Mouse (Mus musculus): ENCODE data around the gene Cdip1. TPM values are rescaled to one million over a fixed set of nuclear protein-coding genes. Genes with fewer than 3 reads are reported as not detected.
A peak's percentile ranks its signal among the peaks of the same experiment; 100 is the strongest.
"Not testable (repeated sequence)": the region's sequence is repeated elsewhere in the genome, so short reads cannot be mapped to it uniquely, and the experiment has no call there.

Cdip1 gene
- 91.1 and 116 TPM in 2 replicates for polyA plus RNA-seq (2012; rRNA removed)

DNA sequence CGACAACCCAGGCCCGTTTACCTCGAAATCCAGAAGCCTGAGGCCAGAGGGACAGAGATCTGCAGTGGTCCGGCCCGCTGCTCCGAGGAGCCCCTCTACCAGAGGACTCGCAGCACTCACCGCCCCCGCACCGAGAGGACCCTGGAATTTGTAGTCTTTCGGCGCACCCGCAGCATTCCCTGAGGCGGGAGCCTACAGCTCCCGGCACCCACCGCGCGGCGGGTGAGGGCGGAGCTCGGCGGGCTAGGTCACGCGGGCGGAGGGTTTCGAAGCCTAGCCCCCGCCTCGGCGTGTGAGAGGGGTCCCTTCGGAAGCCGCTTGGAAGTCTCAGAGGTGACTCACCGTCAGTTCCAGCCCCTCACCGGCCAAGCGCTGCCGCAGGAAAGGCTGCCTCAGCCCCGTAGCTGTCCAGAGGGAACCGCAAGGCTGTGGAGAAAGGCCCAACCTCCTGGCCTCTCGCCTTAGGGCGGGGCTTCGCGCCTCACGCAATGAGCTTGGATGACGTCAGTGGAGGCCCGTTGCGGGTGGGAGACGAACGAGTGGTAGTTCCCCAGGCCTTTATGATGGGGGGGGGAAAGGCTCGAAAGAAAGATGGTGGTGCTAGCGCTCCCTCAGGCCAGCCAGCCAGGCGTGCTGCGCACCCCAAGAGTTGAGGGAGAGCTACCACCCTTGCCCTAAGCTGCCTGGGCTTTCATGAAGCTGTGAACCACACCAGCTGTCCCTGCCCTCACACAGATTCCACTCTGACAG, at the start of gene Cdip1:
TSS of gene Cdip1 (minus strand) at position 483 of the 750 bp plus-strand sequence.
- TF ChIP-seq CTCF (IDR thresholded peaks at IDR 0.05; ENCODE audit: borderline replicate concordance, extremely low read depth, insufficient read depth, insufficient read length) = no peak
- TF ChIP-seq POLR2A (IDR thresholded peaks at IDR 0.05; ENCODE audit: borderline replicate concordance, extremely low read depth, insufficient read depth, insufficient read length, poor library complexity, severe bottlenecking) = peak; percentile 71; the same call in 1 of the 2 replicates

GRCm38 (mm10) chr16:4839552-4839951, 49.5 kb upstream of the Cdip1 start:
- DNase-seq (ENCODE audit: low read depth) = no peak
- TF ChIP-seq CTCF (IDR thresholded peaks at IDR 0.05; ENCODE audit: borderline replicate concordance, extremely low read depth, insufficient read depth, insufficient read length) (no peak), POLR2A (IDR thresholded peaks at IDR 0.05; ENCODE audit: borderline replicate concordance, extremely low read depth, insufficient read depth, insufficient read length, poor library complexity, severe bottlenecking) (no peak)

More for the DNA sequence above, at the start of gene Cdip1:
- peak; percentile 98 for DNase-seq (ENCODE audit: low read depth)

DNA sequence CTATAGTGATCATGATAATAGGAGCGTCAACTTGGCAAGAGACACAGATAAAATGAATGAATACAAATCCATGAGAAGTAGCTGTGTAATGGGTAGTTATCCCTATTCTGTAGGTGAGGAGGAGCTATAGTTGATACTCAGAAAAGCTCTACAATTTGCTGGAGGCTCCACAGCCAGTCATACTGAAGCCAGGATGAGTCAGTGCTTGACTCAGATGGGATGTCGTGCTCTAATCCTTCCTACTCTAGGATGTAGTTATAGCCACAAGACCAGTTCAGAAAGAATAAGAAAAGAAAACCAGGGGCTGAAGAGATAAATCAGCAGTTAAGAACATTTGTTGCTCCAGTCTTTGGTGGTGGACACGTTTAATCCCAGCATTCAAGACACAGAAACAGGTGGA, 47.5 kb upstream of the Cdip1 start:
- no peak for DNase-seq (ENCODE audit: low read depth)
- TF ChIP-seq CTCF (IDR thresholded peaks at IDR 0.05; ENCODE audit: borderline replicate concordance, extremely low read depth, insufficient read depth, insufficient read length) (no peak), POLR2A (IDR thresholded peaks at IDR 0.05; ENCODE audit: borderline replicate concordance, extremely low read depth, insufficient read depth, insufficient read length, poor library complexity, severe bottlenecking) (no peak)

DNA sequence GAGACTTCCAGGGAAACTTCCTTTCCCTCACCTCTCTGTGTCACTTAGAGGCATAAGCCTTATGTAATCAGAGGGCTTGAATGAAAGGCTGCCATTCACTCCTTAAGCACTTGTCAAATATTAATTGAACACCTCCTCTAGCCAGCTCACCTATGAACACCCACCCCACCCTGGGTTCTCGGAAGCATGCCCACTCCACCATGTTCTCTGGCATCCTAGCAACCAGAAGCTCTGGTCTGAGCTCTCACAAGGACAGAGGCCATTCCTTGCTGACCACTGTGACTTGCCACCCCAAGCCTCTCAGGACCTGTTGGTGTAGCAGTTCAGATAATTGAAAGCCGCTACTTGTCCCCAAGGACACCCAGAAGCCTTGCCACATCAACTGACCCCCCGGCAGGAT, 45.1 kb upstream of the Cdip1 start, which contains the start of gene 4930562C15Rik:
TSS of gene 4930562C15Rik (plus strand) at position 226 of the 400 bp plus-strand sequence.
- DNase-seq (ENCODE audit: low read depth) = no peak
- TF ChIP-seq POLR2A (IDR thresholded peaks at IDR 0.05; ENCODE audit: borderline replicate concordance, extremely low read depth, insufficient read depth, insufficient read length, poor library complexity, severe bottlenecking) (no peak), CTCF (IDR thresholded peaks at IDR 0.05; ENCODE audit: borderline replicate concordance, extremely low read depth, insufficient read depth, insufficient read length) (no peak)

GRCm38 (mm10) chr16:4833858-4834257, 43.8 kb upstream of the Cdip1 start:
- DNase-seq (ENCODE audit: low read depth) = no peak
- no peak for TF ChIP-seq POLR2A (IDR thresholded peaks at IDR 0.05; ENCODE audit: borderline replicate concordance, extremely low read depth, insufficient read depth, insufficient read length, poor library complexity, severe bottlenecking)
- no peak for TF ChIP-seq CTCF (IDR thresholded peaks at IDR 0.05; ENCODE audit: borderline replicate concordance, extremely low read depth, insufficient read depth, insufficient read length)

GRCm38 (mm10) chr16:4831650-4832419, 41.7 kb upstream of the Cdip1 start:
- TF ChIP-seq POLR2A (IDR thresholded peaks at IDR 0.05; ENCODE audit: borderline replicate concordance, extremely low read depth, insufficient read depth, insufficient read length, poor library complexity, severe bottlenecking) (no peak), CTCF (IDR thresholded peaks at IDR 0.05; ENCODE audit: borderline replicate concordance, extremely low read depth, insufficient read depth, insufficient read length) (no peak)
- DNase-seq (ENCODE audit: low read depth) = peak; percentile 5

- no peak for TF ChIP-seq CTCF (IDR thresholded peaks at IDR 0.05; ENCODE audit: borderline replicate concordance, extremely low read depth, insufficient read depth, insufficient read length)
- TF ChIP-seq POLR2A (IDR thresholded peaks at IDR 0.05; ENCODE audit: borderline replicate concordance, extremely low read depth, insufficient read depth, insufficient read length, poor library complexity, severe bottlenecking) = no peak
- no peak for DNase-seq (ENCODE audit: low read depth)
Measured at GRCm38 (mm10) chr16:4829271-4829900, 39.3 kb upstream of the Cdip1 start.

DNA sequence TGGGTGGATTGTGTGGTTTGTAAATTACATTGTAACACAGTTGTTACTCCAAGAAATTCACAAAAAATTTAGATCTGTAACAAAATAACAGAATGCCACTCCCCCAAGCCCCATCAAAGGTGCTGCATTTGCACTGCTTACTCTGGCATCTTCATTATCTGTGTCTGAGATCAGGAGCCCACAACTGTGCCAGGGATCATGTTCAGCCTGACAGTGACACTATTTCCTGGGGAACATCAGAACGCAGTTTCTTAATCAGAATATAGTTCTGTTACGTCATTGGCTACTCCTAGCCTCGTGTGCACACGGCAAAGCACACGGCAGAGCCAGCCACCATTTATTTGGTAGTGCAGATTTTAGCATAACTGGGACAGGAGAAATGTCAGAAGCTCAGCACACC, 37.5 kb upstream of the Cdip1 start:
- no peak for DNase-seq (ENCODE audit: low read depth)
- TF ChIP-seq POLR2A (IDR thresholded peaks at IDR 0.05; ENCODE audit: borderline replicate concordance, extremely low read depth, insufficient read depth, insufficient read length, poor library complexity, severe bottlenecking) = no peak
- no peak for TF ChIP-seq CTCF (IDR thresholded peaks at IDR 0.05; ENCODE audit: borderline replicate concordance, extremely low read depth, insufficient read depth, insufficient read length)

DNA sequence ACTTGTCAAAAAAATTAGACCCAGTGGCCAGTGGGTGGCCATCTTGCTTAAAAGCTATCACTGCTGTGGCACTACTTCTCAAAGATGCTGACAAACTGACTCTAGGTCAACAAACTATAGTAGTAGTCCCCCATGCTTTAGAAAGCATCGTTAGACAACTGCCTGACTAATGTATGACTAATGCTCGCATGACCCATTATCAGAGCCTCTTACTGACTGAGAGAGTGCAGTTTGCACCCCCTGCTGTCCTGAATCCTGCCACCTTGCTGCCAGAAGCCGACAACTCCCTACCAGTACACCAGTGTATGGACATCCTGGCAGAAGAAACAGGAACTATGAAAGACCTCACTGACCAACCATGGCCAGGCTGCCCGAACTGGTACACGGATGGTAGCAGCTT, 34.4 kb upstream of the Cdip1 start:
- not testable (repeated sequence) for DNase-seq (ENCODE audit: low read depth)

DNA sequence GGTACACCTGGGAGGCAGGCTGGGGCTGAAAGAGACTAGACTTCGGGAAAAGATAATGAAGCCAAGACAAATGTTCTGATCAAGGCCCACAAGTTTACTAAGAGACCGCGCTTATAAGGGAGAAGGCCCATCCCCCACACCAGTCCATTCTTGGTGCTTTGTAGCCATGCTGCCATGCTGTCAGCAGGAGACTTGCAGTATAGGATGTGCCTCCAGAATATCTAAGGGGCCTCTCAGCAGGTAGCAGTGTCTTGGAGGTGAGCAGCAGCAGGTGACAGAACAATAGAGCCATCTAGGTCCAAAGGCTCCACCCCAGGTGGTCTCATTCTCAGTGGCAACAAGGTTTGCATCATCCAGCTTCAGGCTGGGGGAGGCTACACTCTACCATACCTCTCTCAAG, 28.3 kb upstream of the Cdip1 start:
- no peak for DNase-seq (ENCODE audit: low read depth)
- TF ChIP-seq CTCF (IDR thresholded peaks at IDR 0.05; ENCODE audit: borderline replicate concordance, extremely low read depth, insufficient read depth, insufficient read length) (no peak), POLR2A (IDR thresholded peaks at IDR 0.05; ENCODE audit: borderline replicate concordance, extremely low read depth, insufficient read depth, insufficient read length, poor library complexity, severe bottlenecking) (no peak)

GRCm38 (mm10) chr16:4796631-4797030, 6.5 kb upstream of the Cdip1 start:
- no peak for DNase-seq (ENCODE audit: low read depth)

More at GRCm38 (mm10) chr16:4796631-4797030, 6.5 kb upstream of the Cdip1 start:
- TF ChIP-seq POLR2A (IDR thresholded peaks at IDR 0.05; ENCODE audit: borderline replicate concordance, extremely low read depth, insufficient read depth, insufficient read length, poor library complexity, severe bottlenecking) (no peak), CTCF (IDR thresholded peaks at IDR 0.05; ENCODE audit: borderline replicate concordance, extremely low read depth, insufficient read depth, insufficient read length) (no peak)
